Mouse (Mus musculus): ENCODE data around the gene Gm47985.

- TF ChIP-seq CTCF (IDR thresholded peaks at IDR 0.05; ENCODE audit: low read depth) (no peak), EP300 (IDR thresholded peaks at IDR 0.05; ENCODE audit: low read depth) (no peak)
Measured at GRCm38 (mm10) chr1:151132686-151133085, 49.7 kb upstream of the Gm47985 start.
